Mouse (Mus musculus): Measurements from ENCODE around the gene Ttyh3. TPM values are rescaled to one million over a fixed set of nuclear protein-coding genes. Genes with fewer than 3 reads are reported as not detected.

The Ttyh3 gene
- total and polyA plus RNA-seq, 3 experiments: 5.9 to 35.7 TPM; not detected in 1

- peaks cover 6% of the 10 kb centered on the region for H3K79me2 ChIP-seq (ENCODE audit: control insufficient read depth, insufficient read depth, low read length, poor library complexity)
- H3K4me3 ChIP-seq (ENCODE audit: control insufficient read depth in 1 of 2, insufficient read depth in 1 of 2, low read depth in 2 of 2, low read length in 2 of 2): no peak overlapping the region
- H3K27me3 ChIP-seq (ENCODE audit: control insufficient read depth in 1 of 2, insufficient read depth in 2 of 2, low read length in 2 of 2): no peaks in the 10 kb centered on the region
- peaks cover 8 to 43% of the 10 kb centered on the region in 2 experiments for H3K4me1 ChIP-seq (ENCODE audit: control insufficient read depth in 1 of 2, insufficient read depth in 2 of 2, low read length in 2 of 2)
- no peak for DNase-seq (ENCODE audit: low read depth, low spot score)
- TF ChIP-seq MAFK (IDR thresholded peaks at IDR 0.05; ENCODE audit: borderline replicate concordance, low read depth, low read length) (no peak), ZNF384 (IDR thresholded peaks at IDR 0.05; ENCODE audit: low read depth, low read length) (no peak), KAT2A (conservative IDR thresholded peaks at IDR 0.05; ENCODE audit: low read depth, low read length) (no peak), RCOR1 (IDR thresholded peaks at IDR 0.05; ENCODE audit: low read depth, low read length) (no peak), GATA1 (IDR thresholded peaks at IDR 0.05; ENCODE audit: low read depth, low read length) (no peak), POLR2AphosphoS2 (IDR thresholded peaks at IDR 0.05; ENCODE audit: low read length) (no peak)
- no peaks in the 10 kb centered on the region for H3K9me3 ChIP-seq (replicated peaks; ENCODE audit: insufficient read depth, low read length)
- peak overlapping the region; percentile 57 for H3K27ac ChIP-seq (ENCODE audit: control insufficient read depth, low read depth, low read length)
- peaks cover 0 to 34% of the 10 kb centered on the region in 2 experiments; a peak in 2 of 4 replicates for H3K36me3 ChIP-seq (ENCODE audit: control insufficient read depth in 1 of 2, insufficient read depth in 2 of 2, low read length in 2 of 2)
- no peak overlapping the region for H3K9ac ChIP-seq (ENCODE audit: control insufficient read depth, low read depth, low read length, poor library complexity, severe bottlenecking)
These were observed 34.7 kb downstream of the Ttyh3 start for GRCm38 (mm10) chr5:140614141-140614540.

- no peak overlapping the region for H3K4me3 ChIP-seq (ENCODE audit: control insufficient read depth in 1 of 2, insufficient read depth in 1 of 2, low read depth in 2 of 2, low read length in 2 of 2)
- TF ChIP-seq TCF12 (IDR thresholded peaks at IDR 0.05; ENCODE audit: low read depth, low read length) (no peak), MEF2A (IDR thresholded peaks at IDR 0.05; ENCODE audit: extremely low read depth, insufficient replicate concordance, low read depth, low read length, poor library complexity, severe bottlenecking) (no peak), E2F4 (IDR thresholded peaks at IDR 0.05; ENCODE audit: borderline replicate concordance, low read depth, low read length) (no peak), TBP (IDR thresholded peaks at IDR 0.05; ENCODE audit: low read depth, low read length) (no peak), USF1 (IDR thresholded peaks at IDR 0.05; ENCODE audit: low read depth, low read length) (no peak), ZMIZ1 (IDR thresholded peaks at IDR 0.05; ENCODE audit: low read depth, low read length) (no peak), ZKSCAN1 (IDR thresholded peaks at IDR 0.05; ENCODE audit: low read depth, low read length) (no peak), BHLHE40 (IDR thresholded peaks at IDR 0.05; ENCODE audit: borderline replicate concordance, low read depth, low read length) (no peak), POLR2AphosphoS5 (IDR thresholded peaks at IDR 0.05; ENCODE audit: borderline replicate concordance, low read depth, low read length) (no peak), SMC3 (IDR thresholded peaks at IDR 0.05; ENCODE audit: low read depth, low read length) (no peak), RCOR1 (IDR thresholded peaks at IDR 0.05; ENCODE audit: low read depth, low read length) (no peak), RAD21 (IDR thresholded peaks at IDR 0.05; ENCODE audit: low read depth, low read length) (no peak)
- no peak overlapping the region for H3K27ac ChIP-seq (ENCODE audit: control insufficient read depth, low read depth, low read length)
- DNase-seq (ENCODE audit: low read depth, low spot score): no peak
- H3K36me3 ChIP-seq (ENCODE audit: control insufficient read depth in 1 of 2, insufficient read depth in 2 of 2, low read length in 2 of 2): peaks cover 0 to 31% of the 10 kb centered on the region in 2 experiments; a peak in 2 of 4 replicates
- peaks cover 8 to 32% of the 10 kb centered on the region in 2 experiments for H3K4me1 ChIP-seq (ENCODE audit: control insufficient read depth in 1 of 2, insufficient read depth in 2 of 2, low read length in 2 of 2)
- no peak overlapping the region for H3K9ac ChIP-seq (ENCODE audit: control insufficient read depth, low read depth, low read length, poor library complexity, severe bottlenecking)
- H3K79me2 ChIP-seq (ENCODE audit: control insufficient read depth, insufficient read depth, low read length, poor library complexity): peaks cover 6% of the 10 kb centered on the region
- H3K27me3 ChIP-seq (ENCODE audit: control insufficient read depth in 1 of 2, insufficient read depth in 2 of 2, low read length in 2 of 2): no peaks in the 10 kb centered on the region
- no peaks in the 10 kb centered on the region for H3K9me3 ChIP-seq (replicated peaks; ENCODE audit: insufficient read depth, low read length)
These were observed 36.6 kb downstream of the Ttyh3 start for GRCm38 (mm10) chr5:140612191-140612590.
